Mouse (Mus musculus): Measurements from ENCODE around the gene Mmd2.
A peak's percentile ranks its signal among the peaks of the same experiment; 100 is the strongest.

Mmd2 gene

GRCm38 (mm10) chr5:142608259-142608988, at the start of gene Mmd2:
Gene Mmd2, minus strand, starts transcription at chr5:142608800.
- no peak for DNase-seq (ENCODE audit: low read depth, low spot score)

DNA sequence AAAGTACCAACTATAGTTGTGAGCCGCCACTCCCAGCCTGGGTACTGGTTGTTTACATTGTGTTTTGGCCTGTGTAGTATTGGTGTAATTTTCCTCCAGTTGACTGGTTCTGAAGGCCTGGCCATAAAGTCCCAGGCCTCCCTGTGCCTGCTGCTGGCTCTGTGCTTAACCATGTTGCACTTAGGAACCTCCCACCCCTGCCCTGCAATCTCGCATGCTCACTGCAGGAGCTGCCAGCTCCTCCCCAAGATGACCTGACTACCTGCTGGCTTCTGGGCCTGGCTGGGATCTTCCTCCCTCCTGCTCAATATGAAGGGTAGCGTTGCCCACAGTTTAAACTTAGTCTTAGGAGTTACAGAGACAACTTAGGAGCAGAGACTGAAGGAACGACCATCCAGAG, 43.7 kb upstream of the Mmd2 start:
- no peak for DNase-seq (ENCODE audit: low read depth, low spot score)

DNA sequence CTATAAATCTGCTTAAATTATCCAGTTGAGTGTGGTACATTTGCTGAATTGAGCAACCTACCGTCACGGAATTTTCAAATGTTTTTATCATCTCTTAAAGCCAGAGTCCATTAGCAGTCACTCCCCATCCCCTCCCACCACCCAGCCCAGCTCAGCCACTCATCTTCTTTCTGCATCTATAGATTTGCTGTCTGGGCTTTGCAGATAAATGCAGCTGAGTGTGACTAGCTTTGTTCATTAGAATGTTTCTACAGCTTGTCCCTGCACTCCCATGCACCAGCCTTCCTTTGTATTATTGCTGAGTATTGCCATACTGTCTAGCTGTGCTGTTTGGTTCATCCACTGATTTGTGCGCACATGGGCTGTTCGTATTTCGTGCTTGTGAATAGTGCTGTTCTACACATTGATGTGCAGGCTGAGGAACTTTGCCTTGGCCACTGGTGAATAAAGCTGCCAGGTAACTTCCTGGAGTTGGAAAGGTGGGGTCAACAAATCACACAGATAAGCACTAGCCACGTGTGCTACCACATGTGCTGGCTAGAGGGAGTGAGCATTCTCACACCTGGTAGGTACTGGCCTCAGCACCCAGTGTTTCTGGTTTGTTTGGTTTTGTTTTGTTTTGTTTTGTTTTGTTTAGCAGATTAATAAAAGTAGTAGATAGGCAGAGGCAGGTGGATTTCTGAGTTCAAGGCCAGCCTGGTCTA, 42.3 kb upstream of the Mmd2 start:
- DNase-seq (ENCODE audit: low read depth, low spot score), result no peak

DNA sequence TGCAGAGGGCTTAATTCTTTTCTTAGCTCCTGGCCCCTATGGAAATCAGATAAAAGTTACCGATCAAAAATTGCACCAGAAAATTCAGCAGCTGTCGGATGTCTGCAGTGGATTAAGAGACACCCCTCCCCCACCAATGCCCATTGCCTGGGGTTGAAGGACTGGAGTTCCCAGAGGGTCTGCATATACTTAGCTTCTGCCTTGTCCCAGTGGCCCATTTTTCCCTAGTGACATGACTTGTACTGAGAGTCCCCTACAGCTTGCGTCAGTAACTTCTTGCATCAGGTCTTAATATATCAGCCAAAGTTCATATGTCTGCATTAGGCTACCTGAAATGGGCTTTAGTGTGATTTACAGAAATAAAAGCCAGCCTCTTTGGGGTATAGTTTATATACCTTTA, 41.8 kb upstream of the Mmd2 start:
- no peak for DNase-seq (ENCODE audit: low read depth, low spot score)

DNA sequence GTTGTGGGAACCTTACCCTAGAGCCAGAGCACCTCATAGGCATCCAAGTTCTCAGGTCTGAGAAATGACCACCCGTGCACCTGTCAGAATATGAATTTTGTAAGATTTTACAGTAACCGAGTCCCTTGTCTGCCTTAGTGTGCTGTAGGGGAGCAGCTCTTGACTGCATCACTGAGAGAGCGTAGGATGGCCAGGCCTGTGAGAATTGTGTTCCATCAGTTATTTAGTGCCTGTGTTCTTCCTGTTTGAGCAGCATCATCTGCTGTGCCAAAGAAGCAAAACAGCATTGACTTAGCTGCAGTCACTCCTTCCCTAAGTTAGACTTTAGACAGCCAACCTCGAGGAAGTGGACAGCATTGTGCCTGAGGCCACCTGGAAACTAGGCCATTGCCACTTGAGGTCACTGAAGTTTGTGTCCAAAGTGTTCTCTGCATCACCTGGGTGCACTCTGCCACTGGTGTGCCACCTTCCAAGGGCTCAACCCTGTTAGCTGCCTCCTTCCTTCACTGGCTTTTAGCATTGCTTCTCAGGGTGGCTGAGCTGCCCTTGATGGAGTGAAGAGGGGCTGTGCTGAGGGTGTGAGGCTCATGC, 41.0 kb upstream of the Mmd2 start:
- no peak for DNase-seq (ENCODE audit: low read depth, low spot score)

DNA sequence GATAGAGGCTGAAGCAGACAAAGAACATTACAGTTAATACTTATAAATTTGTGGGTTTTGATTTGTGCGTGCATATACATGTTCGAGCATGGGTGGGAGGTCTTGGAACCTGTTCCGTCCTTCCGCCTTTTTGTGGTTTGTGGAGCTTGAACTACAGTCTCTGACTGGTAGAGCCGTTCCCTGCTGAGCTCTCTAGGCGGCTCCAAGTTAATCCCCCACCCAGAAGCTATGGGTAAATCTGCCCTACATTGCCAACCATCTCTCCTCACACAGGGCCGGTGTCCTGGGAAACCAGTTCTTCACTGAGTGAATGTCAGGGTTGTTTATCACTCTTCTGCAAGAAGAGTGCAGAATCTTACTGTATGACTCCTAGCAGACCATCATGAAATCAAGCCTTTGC, 39.6 kb upstream of the Mmd2 start:
- DNase-seq (ENCODE audit: low read depth, low spot score), result no peak

- no peak for DNase-seq (ENCODE audit: low read depth, low spot score)
These were observed 32.9 kb upstream of the Mmd2 start for GRCm38 (mm10) chr5:142641331-142642051.

DNA sequence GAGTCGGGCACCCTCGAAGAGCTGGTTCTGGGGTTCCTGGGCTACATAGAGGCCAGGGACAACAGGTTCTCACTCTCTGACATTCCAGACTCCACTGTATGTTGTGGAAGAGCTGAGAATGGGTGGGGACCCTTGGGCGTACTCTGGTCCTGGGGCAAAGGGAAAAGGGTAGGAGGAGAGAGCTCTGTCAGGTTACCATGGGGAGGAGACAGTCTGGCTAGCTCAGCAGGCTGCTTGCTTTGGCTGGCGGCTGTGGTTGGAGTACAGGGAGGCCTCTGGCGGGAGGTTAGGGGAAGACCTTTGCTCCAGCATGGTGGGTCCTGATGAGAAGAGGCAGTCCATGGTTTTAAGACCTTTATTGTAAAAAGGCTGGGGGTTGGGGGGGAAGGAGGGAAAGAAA, 31.5 kb upstream of the Mmd2 start:
- DNase-seq (ENCODE audit: low read depth, low spot score), result no peak

- DNase-seq (ENCODE audit: low read depth, low spot score), result no peak
These were observed 29.2 kb upstream of the Mmd2 start for GRCm38 (mm10) chr5:142637823-142638222.

GRCm38 (mm10) chr5:142630224-142630623, 21.6 kb upstream of the Mmd2 start:
- peak; percentile 85 for DNase-seq (ENCODE audit: low read depth, low spot score)

DNA sequence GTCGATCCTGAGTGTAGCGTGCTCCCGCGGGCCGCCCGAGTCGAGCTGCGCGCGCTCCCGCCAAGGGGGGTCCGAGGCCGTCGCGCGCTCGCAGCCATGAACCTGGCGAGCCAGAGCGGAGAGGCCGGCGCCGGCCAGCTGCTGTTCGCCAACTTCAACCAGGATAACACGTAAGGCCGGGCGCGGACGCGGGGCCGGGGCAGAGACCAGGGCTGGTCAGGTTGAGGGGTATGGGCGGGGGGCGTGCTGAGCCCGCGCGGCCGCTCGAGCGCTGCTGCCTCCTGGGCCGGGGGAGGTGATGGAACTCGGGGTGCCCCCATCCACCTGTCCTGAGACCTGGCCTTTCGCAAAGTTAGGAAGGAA, 21.0 kb upstream of the Mmd2 start:
- no peak for DNase-seq (ENCODE audit: low read depth, low spot score)

DNA sequence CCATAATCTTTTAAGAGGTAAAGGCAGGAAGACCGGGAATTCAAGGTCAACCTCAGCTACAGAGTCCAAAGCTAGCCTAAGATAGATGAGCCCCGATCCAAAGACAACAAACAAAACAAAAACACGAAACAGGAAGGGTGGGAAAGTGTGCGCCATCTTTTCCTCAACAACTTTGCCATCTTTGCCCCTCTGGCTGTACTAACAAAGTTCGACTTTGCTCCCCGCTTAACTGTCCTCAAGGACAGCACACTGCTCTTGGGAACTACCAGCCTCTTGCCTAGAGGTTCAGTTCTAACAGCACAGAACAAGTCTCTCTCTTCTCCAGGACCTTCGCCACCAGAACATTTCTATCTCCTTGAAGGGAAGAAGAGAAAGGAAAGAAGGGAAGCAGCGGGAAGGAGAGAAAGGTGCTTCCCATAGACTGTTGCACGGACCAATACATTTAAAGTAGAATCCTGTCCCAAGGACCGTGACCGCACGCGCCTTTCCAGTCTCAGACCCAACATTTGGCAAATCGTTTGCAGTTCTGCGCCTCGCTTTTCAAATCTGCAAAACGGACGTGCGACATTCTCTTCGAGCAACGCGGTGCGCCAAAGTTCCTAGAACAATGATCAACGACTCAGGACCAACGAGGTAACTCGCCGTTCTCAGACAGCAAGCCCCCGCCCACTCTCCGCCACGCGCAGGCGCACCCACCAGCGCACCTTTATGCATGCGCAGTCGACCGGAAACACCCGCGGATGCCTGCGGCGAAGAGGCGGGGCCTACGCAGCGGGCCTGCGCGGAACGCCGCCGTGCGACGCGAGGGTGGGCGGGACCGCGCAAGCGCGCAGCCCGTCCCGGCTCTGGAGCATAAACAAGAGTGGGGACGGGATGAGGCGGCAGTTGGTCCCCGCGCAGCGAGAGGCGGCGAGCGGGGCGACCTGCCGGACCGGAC, 20.4 kb upstream of the Mmd2 start:
- DNase-seq (ENCODE audit: low read depth, low spot score), result peak; percentile 96

- no peak for DNase-seq (ENCODE audit: low read depth, low spot score)
These were observed 18.8 kb upstream of the Mmd2 start, which contains the start of gene Wipi2 for GRCm38 (mm10) chr5:142627398-142627797. Gene Wipi2, plus strand, starts transcription at chr5:142627698.

DNA sequence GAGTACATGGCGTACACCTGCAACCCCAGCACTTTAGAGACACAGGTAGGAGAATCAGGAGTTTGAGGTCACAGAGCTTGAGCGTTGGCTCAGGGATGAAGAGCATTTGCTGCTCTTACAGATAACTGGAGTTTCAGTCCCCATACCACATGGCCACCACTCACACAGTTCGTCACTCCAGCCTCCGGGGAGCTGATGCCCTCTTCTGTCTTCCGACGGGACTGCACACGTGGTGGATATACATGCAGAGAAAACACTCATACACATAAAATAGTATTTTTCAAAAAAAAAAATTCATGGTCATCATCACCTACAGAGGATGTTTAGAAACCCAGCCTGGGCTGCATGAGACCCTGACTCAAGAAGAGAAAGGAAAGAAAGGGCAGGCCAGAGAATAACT, 14.5 kb upstream of the Mmd2 start:
- DNase-seq (ENCODE audit: low read depth, low spot score), result no peak

DNA sequence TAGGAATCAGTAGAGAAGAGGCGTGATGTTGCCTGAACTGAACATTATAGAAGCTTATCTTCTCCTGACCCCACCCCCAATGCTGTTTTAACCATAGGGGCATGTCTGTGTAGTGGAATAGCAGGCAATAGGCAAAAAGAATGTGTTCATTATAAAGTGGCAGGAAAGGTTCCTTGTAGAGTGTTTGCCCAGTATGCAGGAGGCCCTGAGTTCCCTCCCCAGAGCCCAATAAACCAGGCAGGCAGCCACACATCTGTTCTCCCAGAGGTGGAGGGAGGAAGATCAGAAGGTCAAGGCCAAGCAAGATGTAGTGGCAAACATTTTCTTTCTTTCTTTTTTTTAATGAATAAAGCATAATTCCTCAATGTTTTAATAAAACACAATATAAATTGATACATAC, 13.5 kb upstream of the Mmd2 start:
- no peak for DNase-seq (ENCODE audit: low read depth, low spot score)

DNA sequence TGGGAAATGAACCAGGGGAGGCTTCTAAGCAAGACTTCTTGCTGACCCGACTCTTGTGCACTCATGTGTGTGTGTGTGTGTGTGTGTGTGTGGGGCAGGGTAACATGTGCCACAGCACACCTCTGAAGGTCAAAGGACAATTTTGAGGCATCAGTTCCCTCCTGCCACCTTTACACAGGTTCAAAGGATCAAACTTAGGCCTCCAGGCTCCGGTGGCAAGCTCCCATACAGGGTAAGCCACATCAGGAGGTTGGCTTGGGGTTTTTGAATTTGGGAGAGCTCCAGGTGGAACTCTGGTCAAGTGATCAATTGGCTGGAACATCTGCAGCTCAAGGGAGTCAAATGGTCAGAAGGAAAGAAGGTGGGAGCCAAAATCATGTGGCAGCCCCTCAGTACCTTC, 12.8 kb upstream of the Mmd2 start:
- DNase-seq (ENCODE audit: low read depth, low spot score), result no peak

DNA sequence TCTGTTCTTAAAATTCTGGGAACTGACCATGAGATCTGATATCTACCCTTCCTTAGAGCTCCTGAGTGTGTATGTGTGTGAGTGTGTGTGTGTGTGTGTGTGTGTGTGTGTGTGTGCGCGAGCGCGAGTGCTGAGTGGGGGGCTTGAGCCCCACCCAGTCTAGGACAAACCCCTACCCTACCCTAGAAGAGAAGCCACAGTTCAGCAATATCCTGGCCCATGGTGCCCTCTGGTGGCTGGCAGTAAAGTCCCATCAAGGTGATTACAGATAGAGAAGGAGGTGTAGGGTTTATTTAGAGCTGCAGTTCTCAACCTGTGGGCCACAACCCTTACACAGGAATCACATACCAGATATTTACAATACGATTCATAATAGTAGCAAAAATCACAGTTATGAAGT, 11.3 kb upstream of the Mmd2 start:
- DNase-seq (ENCODE audit: low read depth, low spot score), result peak; percentile 67

GRCm38 (mm10) chr5:142616326-142616725, 7.7 kb upstream of the Mmd2 start:
- no peak for DNase-seq (ENCODE audit: low read depth, low spot score)

GRCm38 (mm10) chr5:142615638-142616037, 7.0 kb upstream of the Mmd2 start:
- DNase-seq (ENCODE audit: low read depth, low spot score), result no peak

- no peak for DNase-seq (ENCODE audit: low read depth, low spot score)
These were observed 5.9 kb upstream of the Mmd2 start for GRCm38 (mm10) chr5:142614513-142614912.

- no peak for DNase-seq (ENCODE audit: low read depth, low spot score)
These were observed 1.8 kb upstream of the Mmd2 start for GRCm38 (mm10) chr5:142610362-142610761.
